Mouse (Mus musculus) MEL (cell line): ENCODE measurements around the gene Pcbp4. TPM values are rescaled to one million over a fixed set of nuclear protein-coding genes. Genes with fewer than 3 reads are reported as not detected.

Experiments used
- DNase-seq: peaks from one replicate; pipeline ENCODE4 v3.0.0; 2011; ENCODE audit warnings: low read depth, low spot score
- H3K27ac ChIP-seq: 2 replicates; pipeline ENCODE4 v1.5.1; 2012; ENCODE audit warnings: low read depth, mild to moderate bottlenecking, control low read depth, low read length, moderate library complexity; ENCODE audit not compliant: control insufficient read depth
- H3K27me3 ChIP-seq, 2 experiments: fragments of 150-350 bp in 1 of 2; sonication (generic) in 1 of 2; 2 replicates each; pipeline ENCODE4 v1.6.1; 2012; ENCODE audit warnings: low read length in 2 of 2, mild to moderate bottlenecking in 2 of 2, improper control_type of control experiment in 1 of 2, moderate library complexity in 1 of 2; ENCODE audit not compliant: insufficient read depth in 2 of 2, control insufficient read depth in 1 of 2
- H3K36me3 ChIP-seq, 2 experiments: 2 replicates each; pipeline ENCODE4 v1.6.1; 2012 to 2014; ENCODE audit warnings: low read length in 2 of 2, improper control_type of control experiment in 1 of 2, inconsistent platforms in 1 of 2, mild to moderate bottlenecking in 1 of 2; ENCODE audit not compliant: insufficient read depth in 2 of 2, control insufficient read depth in 1 of 2
- H3K4me1 ChIP-seq, 2 experiments: fragments of 150-350 bp in 1 of 2; sonication (generic) in 1 of 2; 2 replicates each; pipeline ENCODE4 v1.6.1; 2012; ENCODE audit warnings: low read length in 2 of 2, improper control_type of control experiment in 1 of 2, mild to moderate bottlenecking in 1 of 2; ENCODE audit not compliant: insufficient read depth in 2 of 2, control insufficient read depth in 1 of 2
- H3K4me3 ChIP-seq, 2 experiments: fragments of 150-350 bp in 1 of 2; sonication (generic) in 1 of 2; 2 replicates each; pipeline ENCODE4 v1.5.1; 2012; ENCODE audit warnings: low read depth in 2 of 2, low read length in 2 of 2, mild to moderate bottlenecking in 2 of 2, moderate library complexity in 2 of 2, control low read depth in 1 of 2, improper control_type of control experiment in 1 of 2; ENCODE audit not compliant: control insufficient read depth in 1 of 2, insufficient read depth in 1 of 2
- H3K79me2 ChIP-seq: 2 replicates; pipeline ENCODE4 v1.6.1; 2012; ENCODE audit warnings: mild to moderate bottlenecking, low read length, moderate library complexity; ENCODE audit not compliant: control insufficient read depth, poor library complexity, insufficient read depth
- H3K9ac ChIP-seq: 2 replicates; pipeline ENCODE4 v1.6.1; 2012; ENCODE audit warnings: low read depth, mild to moderate bottlenecking, control low read depth, low read length, moderate library complexity; ENCODE audit not compliant: control insufficient read depth, poor library complexity, severe bottlenecking
- H3K9me3 ChIP-seq: fragments of 150-350 bp; sonication (generic); replicated peaks from 2 replicates; pipeline ENCODE4 v1.6.1; 2012; ENCODE audit warnings: mild to moderate bottlenecking, low read length, improper control_type of control experiment, moderate library complexity; ENCODE audit not compliant: insufficient read depth
- BHLHE40 ChIP-seq: IDR thresholded peaks from 2 replicates; pipeline ENCODE4 v1.6.1; 2012; ENCODE audit warnings: low read depth, mild to moderate bottlenecking, inconsistent platforms, low read length, improper control_type of control experiment, borderline replicate concordance
- CHD1 ChIP-seq: IDR thresholded peaks from 2 replicates; pipeline ENCODE4 v1.6.1; 2012; ENCODE audit warnings: low read depth, mild to moderate bottlenecking, inconsistent platforms, low read length, improper control_type of control experiment
- CHD2 ChIP-seq: IDR thresholded peaks from 2 replicates; pipeline ENCODE4 v1.6.1; 2011; ENCODE audit warnings: low read length, improper control_type of control experiment
- CTCF ChIP-seq, 3 experiments: IDR thresholded peaks in 2 of 3; conservative IDR thresholded peaks in 1 of 3; 2 replicates each; pipeline ENCODE4 v1.5.1; 2011 to 2012; ENCODE audit warnings: low read length in 3 of 3, low read depth in 2 of 3, mild to moderate bottlenecking in 2 of 3, improper control_type of control experiment in 1 of 3, inconsistent platforms in 1 of 3, mixed read lengths in 1 of 3, moderate library complexity in 1 of 3; ENCODE audit not compliant: control insufficient read depth in 1 of 3, insufficient read depth in 1 of 3, poor library complexity in 1 of 3, severe bottlenecking in 1 of 3
- E2F4 ChIP-seq: IDR thresholded peaks from 2 replicates; pipeline ENCODE4 v1.6.1; 2011; ENCODE audit warnings: low read depth, low read length, improper control_type of control experiment, borderline replicate concordance
- ELF1 ChIP-seq: IDR thresholded peaks from 2 replicates; pipeline ENCODE4 v1.6.1; 2014; ENCODE audit warnings: low read depth, mild to moderate bottlenecking, inconsistent platforms, low read length, improper control_type of control experiment, moderate library complexity
- GATA1 ChIP-seq: IDR thresholded peaks from 2 replicates; pipeline ENCODE4 v1.6.1; 2011; ENCODE audit warnings: low read depth, low read length, improper control_type of control experiment
- HCFC1 ChIP-seq: IDR thresholded peaks from 2 replicates; pipeline ENCODE4 v1.6.1; 2012; ENCODE audit warnings: low read depth, mild to moderate bottlenecking, inconsistent platforms, low read length, improper control_type of control experiment, moderate library complexity
- KAT2A ChIP-seq: conservative IDR thresholded peaks from 2 replicates; pipeline ENCODE4 v1.6.1; 2012; ENCODE audit warnings: low read depth, low read length, improper control_type of control experiment, inconsistent platforms
- MAFK ChIP-seq: IDR thresholded peaks from 2 replicates; pipeline ENCODE4 v1.6.1; 2011; ENCODE audit warnings: low read depth, mild to moderate bottlenecking, low read length, improper control_type of control experiment, borderline replicate concordance
- MAX ChIP-seq: IDR thresholded peaks from 2 replicates; pipeline ENCODE4 v1.6.1; 2011; ENCODE audit warnings: low read length, improper control_type of control experiment
- MEF2A ChIP-seq: IDR thresholded peaks from 2 replicates; pipeline ENCODE4 v1.6.1; 2014; ENCODE audit warnings: low read depth, mild to moderate bottlenecking, inconsistent platforms, low read length, improper control_type of control experiment; ENCODE audit not compliant: poor library complexity, insufficient replicate concordance, severe bottlenecking; ENCODE audit errors: extremely low read depth
- MXI1 ChIP-seq: IDR thresholded peaks from 2 replicates; pipeline ENCODE4 v1.6.1; 2011; ENCODE audit warnings: mild to moderate bottlenecking, low read depth, low read length, improper control_type of control experiment
- MYC ChIP-seq: IDR thresholded peaks from 2 replicates; pipeline ENCODE4 v1.6.1; 2011; ENCODE audit warnings: low read depth, mild to moderate bottlenecking, low read length, improper control_type of control experiment, moderate library complexity
- NELFE ChIP-seq: IDR thresholded peaks from 2 replicates; pipeline ENCODE4 v1.6.1; 2011; ENCODE audit warnings: low read depth, low read length, improper control_type of control experiment
- NRF1 ChIP-seq: IDR thresholded peaks from 2 replicates; pipeline ENCODE4 v1.6.1; 2014; ENCODE audit warnings: low read depth, mild to moderate bottlenecking, inconsistent platforms, low read length, improper control_type of control experiment, moderate library complexity; ENCODE audit not compliant: poor library complexity, insufficient read depth, severe bottlenecking
- POLR2A ChIP-seq, 2 experiments: IDR thresholded peaks; 2 replicates each; pipeline ENCODE4 v1.6.1; 2011 to 2012; ENCODE audit warnings: low read length in 2 of 2, mild to moderate bottlenecking in 2 of 2, control low read depth in 1 of 2, improper control_type of control experiment in 1 of 2, low read depth in 1 of 2, moderate library complexity in 1 of 2; ENCODE audit not compliant: control insufficient read depth in 1 of 2, insufficient read depth in 1 of 2, poor library complexity in 1 of 2
- POLR2AphosphoS5 ChIP-seq: IDR thresholded peaks from 2 replicates; pipeline ENCODE4 v1.6.1; 2012; ENCODE audit warnings: low read depth, borderline replicate concordance, mild to moderate bottlenecking, inconsistent platforms, low read length, moderate library complexity, mixed read lengths
- RAD21 ChIP-seq: IDR thresholded peaks from 2 replicates; pipeline ENCODE4 v1.6.1; 2011; ENCODE audit warnings: mild to moderate bottlenecking, low read depth, low read length, improper control_type of control experiment
- SMC3 ChIP-seq: IDR thresholded peaks from 2 replicates; pipeline ENCODE4 v1.6.1; 2011; ENCODE audit warnings: low read depth, low read length, improper control_type of control experiment
- TAL1 ChIP-seq: IDR thresholded peaks from 2 replicates; pipeline ENCODE4 v1.6.1; 2012; ENCODE audit warnings: mild to moderate bottlenecking, inconsistent platforms, low read length, moderate library complexity, mixed read lengths
- TCF12 ChIP-seq: IDR thresholded peaks from 2 replicates; pipeline ENCODE4 v1.6.1; 2014; ENCODE audit warnings: low read depth, mild to moderate bottlenecking, inconsistent platforms, low read length, improper control_type of control experiment, moderate library complexity
- USF1 ChIP-seq: IDR thresholded peaks from 2 replicates; pipeline ENCODE4 v1.6.1; 2014; ENCODE audit warnings: low read depth, mild to moderate bottlenecking, inconsistent platforms, low read length, improper control_type of control experiment, moderate library complexity
- USF2 ChIP-seq, 2 experiments: IDR thresholded peaks; 2 replicates each; pipeline ENCODE4 v1.6.1; 2011 to 2012; ENCODE audit warnings: improper control_type of control experiment in 2 of 2, low read length in 2 of 2, borderline replicate concordance in 1 of 2, inconsistent platforms in 1 of 2, low read depth in 1 of 2, mild to moderate bottlenecking in 1 of 2; ENCODE audit not compliant: insufficient read depth in 1 of 2
- ZKSCAN1 ChIP-seq: IDR thresholded peaks from 2 replicates; pipeline ENCODE4 v1.6.1; 2012; ENCODE audit warnings: low read depth, mild to moderate bottlenecking, inconsistent platforms, low read length, improper control_type of control experiment, moderate library complexity
- ZMIZ1 ChIP-seq: IDR thresholded peaks from 2 replicates; pipeline ENCODE4 v1.6.1; 2012; ENCODE audit warnings: low read depth, mild to moderate bottlenecking, inconsistent platforms, low read length, improper control_type of control experiment, moderate library complexity
- polyA plus RNA-seq, 2 experiments: library from polyadenylated mRNA; stranded (reverse) in 1 of 2; unstranded in 1 of 2; fragments of >175 nt in 1 of 2; fragments of >200 nt in 1 of 2; gene quantifications; 2 replicates each; pipeline versions ENCODE4 v1.2.1 to v1.2.4; 2012; ENCODE audit warnings: low replicate concordance in 2 of 2, low read depth in 1 of 2; ENCODE audit not compliant: insufficient read length in 2 of 2, insufficient read depth in 1 of 2, missing spikeins in 1 of 2
- total RNA-seq: library from RNA; depleted of rRNA; stranded (reverse); fragments of 300-350 nt; gene quantifications from 2 replicates; pipeline ENCODE4 v1.2.3, GENCODE M21; 2012

Gene Pcbp4
- total and polyA plus RNA-seq, 3 experiments: 7.7 to 36.6 TPM; not detected in 1

DNA sequence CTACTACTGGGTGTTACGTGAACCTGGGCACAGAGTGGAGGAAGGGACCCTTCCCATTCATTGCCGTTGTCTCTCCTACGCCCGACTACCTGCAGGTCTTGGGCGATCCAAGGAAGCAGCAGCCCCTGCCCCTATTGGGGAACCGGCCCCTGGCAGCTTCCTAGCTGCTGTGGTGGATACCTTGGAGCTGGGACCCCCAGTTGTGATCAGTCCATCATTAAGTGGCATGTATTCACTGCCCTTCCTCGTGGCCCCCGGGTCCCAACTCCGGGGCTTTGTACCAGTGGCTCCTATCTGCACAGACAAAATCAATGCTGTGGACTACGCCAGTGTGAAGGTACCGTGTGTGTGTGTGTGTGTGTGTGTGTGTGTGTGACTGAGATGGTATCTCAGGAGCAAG, 1.8 kb upstream of the Pcbp4 start:
- TF ChIP-seq NRF1 (no peak), POLR2AphosphoS5 (no peak), KAT2A (no peak), CHD1 (no peak), E2F4 (no peak), ZMIZ1 (no peak), USF1 (no peak), NELFE (no peak), MEF2A (no peak), GATA1 (no peak)
- Histone ChIP-seq H3K9ac (no peak overlapping the region), H3K4me3 (no peak overlapping the region), H3K79me2 (peaks cover 3% of the 10 kb centered on the region; the same call in 1 of the 2 replicates), H3K36me3 (peaks cover 0 to 4% of the 10 kb centered on the region in 2 experiments; a peak in 2 of 4 replicates), H3K27me3 (no peaks in the 10 kb centered on the region), H3K9me3 (no peaks in the 10 kb centered on the region), H3K4me1 (peaks cover 0 to 9% of the 10 kb centered on the region in 2 experiments; a peak in 2 of 4 replicates), H3K27ac (no peak overlapping the region)
- no peak for DNase-seq

- DNase-seq: no peak
- no peak overlapping the region for H3K27ac ChIP-seq
- H3K36me3 ChIP-seq: peaks cover 0 to 2% of the 10 kb centered on the region in 2 experiments; a peak in 2 of 4 replicates
- TF ChIP-seq POLR2A (IDR thresholded peaks at IDR 0.05; ENCODE audit: control insufficient read depth in 1 of 2, insufficient read depth in 1 of 2, low read depth in 1 of 2, low read length in 2 of 2, poor library complexity in 1 of 2) (no peak), CTCF (IDR thresholded peaks at IDR 0.05 in 2 of 3, conservative IDR thresholded peaks at IDR 0.05 in 1 of 3; ENCODE audit: control insufficient read depth in 1 of 3, insufficient read depth in 1 of 3, low read depth in 2 of 3, low read length in 3 of 3, poor library complexity in 1 of 3, severe bottlenecking in 1 of 3) (no peak), TAL1 (no peak), USF2 (IDR thresholded peaks at IDR 0.05; ENCODE audit: borderline replicate concordance in 1 of 2, insufficient read depth in 1 of 2, low read depth in 1 of 2, low read length in 2 of 2) (no peak), MYC (no peak), BHLHE40 (no peak), SMC3 (no peak), CHD2 (no peak), NELFE (no peak), MXI1 (no peak), MAFK (no peak), MAX (no peak), POLR2AphosphoS5 (no peak), TCF12 (no peak), NRF1 (no peak), HCFC1 (no peak), ELF1 (no peak), RAD21 (no peak), ZKSCAN1 (no peak), GATA1 (no peak)
- TF ChIP-seq, all 39 proteins: peak for 0
- no peaks in the 10 kb centered on the region for H3K9me3 ChIP-seq
- no peak overlapping the region for H3K4me3 ChIP-seq
- H3K27me3 ChIP-seq: no peaks in the 10 kb centered on the region
- H3K4me1 ChIP-seq: peaks cover 0 to 6% of the 10 kb centered on the region in 2 experiments; a peak in 2 of 4 replicates
- no peak overlapping the region for H3K9ac ChIP-seq
- H3K79me2 ChIP-seq: peaks cover 3% of the 10 kb centered on the region; the same call in 1 of the 2 replicates
Measured at GRCm38 (mm10) chr9:106451899-106452298, 1.2 kb upstream of the Pcbp4 start.
